Mouse (Mus musculus): ENCODE measurements at regions not wholly inside any gene's neighbourhood (a gene's known extent, or its start where the extent isn't known, plus 50 kb on each side); places are given as distances from the start of the nearest gene placed in this dataset.

GRCm38 (mm10) chr15:6238755-6239154 is 60.8 kb upstream of the Dab2 start:
- ATAC-seq (replicated peaks; ENCODE audit: low FRiP score, poor library complexity, severe bottlenecking) = no peak

DNA sequence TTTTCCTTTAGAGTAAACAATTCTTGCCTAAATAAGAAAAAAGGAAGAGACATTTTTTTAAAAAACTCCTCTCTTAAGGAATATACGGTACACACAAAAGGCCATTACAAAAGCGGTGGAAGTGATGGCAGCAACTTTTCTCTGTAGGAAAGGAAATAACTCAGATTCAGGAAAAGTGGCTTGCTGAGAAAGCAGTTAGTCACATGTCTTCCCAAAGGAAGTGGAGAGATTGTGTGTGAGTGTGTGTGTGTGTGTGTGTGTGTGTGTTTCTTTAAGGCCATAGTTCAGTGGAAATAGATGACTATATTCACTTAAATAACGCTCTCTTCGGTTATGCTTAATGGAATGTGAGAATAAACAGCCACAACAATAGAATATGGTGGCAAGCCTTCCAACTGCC is 57.5 kb upstream of the Dab2 start:
- ATAC-seq (replicated peaks; ENCODE audit: low FRiP score, poor library complexity, severe bottlenecking) = no peak

- ATAC-seq (replicated peaks; ENCODE audit: low FRiP score, poor library complexity, severe bottlenecking) = no peak
Observed at GRCm38 (mm10) chr15:6244401-6244800, 55.2 kb upstream of the Dab2 start.

- ATAC-seq (replicated peaks; ENCODE audit: low FRiP score, poor library complexity, severe bottlenecking) = no peak
Observed at GRCm38 (mm10) chr15:6245950-6246894, 53.4 kb upstream of the Dab2 start.

- no peak for ATAC-seq (replicated peaks; ENCODE audit: low FRiP score, poor library complexity, severe bottlenecking)
Observed at GRCm38 (mm10) chr15:6248470-6248869, 51.1 kb upstream of the Dab2 start.
